Mouse (Mus musculus) mature B cell (primary cell): ENCODE measurements around the gene Atxn1.

ENCODE experiments used
- in situ Hi-C: fragments of 300-500 bp; cut with MboI; formaldehyde crosslinking; loops from 2 replicates; pipeline ENCODE4 v1.14.3; 2019

The Atxn1 gene

DNA sequence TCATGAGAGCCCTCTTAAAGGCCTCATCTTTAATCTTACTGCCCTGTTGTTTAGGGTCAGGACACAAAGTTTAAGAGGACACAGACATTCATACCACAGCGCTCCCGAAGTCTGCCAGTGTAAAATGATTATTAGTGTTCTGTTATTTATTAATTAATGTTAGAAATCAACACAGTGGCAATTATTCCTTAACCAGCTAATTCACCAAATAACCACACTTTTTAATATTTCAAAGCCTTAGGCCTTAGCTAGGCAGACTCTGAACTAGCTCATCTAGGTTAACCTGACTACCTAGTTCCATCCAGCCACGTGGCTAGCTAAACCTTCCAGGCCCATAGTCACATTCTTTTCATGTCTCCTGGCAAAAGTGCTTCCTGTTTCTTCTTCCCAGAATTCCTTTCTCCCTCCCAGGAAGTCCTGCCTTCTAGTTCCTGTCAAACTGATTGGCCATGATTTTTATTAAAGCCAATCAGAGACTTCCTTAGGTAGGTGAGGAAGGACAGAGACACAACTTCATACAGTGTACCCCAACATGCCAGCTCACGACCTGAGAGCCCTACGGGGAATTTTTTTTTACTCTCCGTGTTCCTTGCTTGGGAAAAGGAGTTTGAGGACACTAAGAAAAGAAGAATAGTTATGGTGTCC is 439.9 kb downstream of the Atxn1 start:
- in situ Hi-C loops, result no loop called here

GRCm38 (mm10) chr13:45524305-45524704 is 440.5 kb downstream of the Atxn1 start:
- in situ Hi-C loops, result no loop called here

GRCm38 (mm10) chr13:45516501-45517393 is 448.1 kb downstream of the Atxn1 start:
- in situ Hi-C loops, result no loop called here

DNA sequence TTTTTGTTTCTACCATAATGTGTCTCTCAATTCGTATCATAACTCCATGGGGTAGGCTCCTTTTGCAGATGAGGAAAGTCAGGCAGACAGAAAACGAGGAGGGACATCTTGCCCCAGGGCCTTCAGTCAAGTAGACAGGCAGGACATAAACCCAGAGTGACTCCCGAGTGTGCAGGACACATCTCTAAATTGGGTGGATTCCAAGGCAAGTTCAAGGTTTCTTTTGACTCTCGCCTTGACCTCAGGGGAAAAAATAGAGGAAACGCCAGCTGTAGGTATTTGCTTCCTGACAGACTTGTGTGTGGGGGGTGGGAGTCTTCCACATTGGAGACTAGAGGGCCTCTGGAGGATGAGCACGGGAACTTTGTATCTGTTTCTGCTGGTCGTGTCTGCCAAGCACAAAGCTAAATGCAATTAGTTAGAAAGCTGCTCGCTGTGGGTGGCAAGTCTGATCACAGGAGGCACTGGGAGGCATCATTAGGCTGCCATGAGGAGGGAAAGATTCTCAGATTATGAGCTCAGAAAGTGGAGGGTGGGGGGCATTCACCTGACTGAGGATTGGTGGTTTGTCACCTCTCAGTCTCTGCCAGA is 449.9 kb downstream of the Atxn1 start:
- in situ Hi-C loops, result no loop called here

GRCm38 (mm10) chr13:45514115-45514514 is 450.7 kb downstream of the Atxn1 start:
- in situ Hi-C loops, result no loop called here

DNA sequence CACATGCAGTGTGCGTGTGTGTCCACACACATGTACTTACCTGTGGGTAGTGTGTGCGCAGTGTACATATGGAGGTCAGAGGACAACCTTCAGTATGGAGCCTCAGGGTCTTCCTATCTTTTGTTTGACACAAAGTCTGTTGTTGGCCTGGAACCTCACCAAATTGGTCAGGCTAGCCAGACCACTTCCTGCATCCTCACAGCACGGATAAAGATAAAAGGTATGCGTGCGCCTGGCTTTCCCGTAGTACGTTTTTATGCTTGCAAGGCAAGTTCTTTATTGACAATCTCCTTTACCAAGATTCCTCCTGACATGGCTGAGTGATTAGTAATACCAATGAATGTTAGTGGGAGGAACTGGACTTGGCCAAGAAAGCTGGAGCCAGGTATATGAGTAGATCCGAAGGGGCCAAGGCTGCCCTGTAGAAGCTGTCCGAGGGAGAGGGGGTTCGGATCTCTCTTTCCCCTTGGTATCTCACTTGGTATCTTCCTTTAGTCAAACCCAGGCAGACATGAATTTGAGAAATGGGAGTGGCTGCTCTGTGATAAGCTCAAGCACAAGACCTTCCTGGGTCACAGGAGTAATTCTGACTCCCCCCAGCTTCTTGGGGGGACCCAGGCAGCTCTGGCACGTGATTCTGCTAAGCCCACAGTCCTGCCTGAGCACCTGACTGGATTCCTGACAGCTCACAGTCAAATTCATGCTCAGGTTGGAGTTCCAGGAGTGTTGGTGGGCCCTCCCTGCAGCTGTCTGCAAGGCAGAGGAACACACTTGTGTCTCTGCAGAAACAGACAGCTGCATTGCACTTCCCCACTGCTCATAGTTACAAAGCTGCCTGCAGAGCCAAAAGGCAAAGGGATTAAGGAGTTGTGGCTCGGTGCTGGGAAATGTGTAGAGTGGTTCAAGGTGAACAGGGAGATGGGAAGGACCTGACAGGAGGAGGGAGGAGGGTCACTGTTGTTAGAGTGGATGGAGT is 451.5 kb downstream of the Atxn1 start:
- in situ Hi-C loops, result no loop called here

DNA sequence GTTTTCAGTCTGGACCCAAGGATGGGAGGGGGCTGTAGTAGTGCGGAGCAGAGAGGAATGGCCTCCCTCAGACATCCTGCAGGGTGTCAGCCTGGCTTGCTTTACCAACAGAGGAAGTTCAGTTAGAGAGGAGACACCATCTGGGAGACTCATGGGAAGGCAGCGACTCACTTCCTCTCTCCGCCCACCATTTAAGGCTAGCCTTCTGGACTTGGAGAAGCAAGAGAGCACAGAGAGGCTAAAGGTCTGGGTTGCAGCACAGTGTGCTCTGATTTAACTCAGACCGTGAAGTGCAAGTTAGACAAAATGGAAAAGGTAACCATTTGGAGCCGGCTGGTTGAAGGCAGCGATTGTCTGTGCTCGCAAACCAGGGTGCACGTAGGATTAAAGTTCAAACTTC is 452.3 kb downstream of the Atxn1 start:
- in situ Hi-C loops, result no loop called here

DNA sequence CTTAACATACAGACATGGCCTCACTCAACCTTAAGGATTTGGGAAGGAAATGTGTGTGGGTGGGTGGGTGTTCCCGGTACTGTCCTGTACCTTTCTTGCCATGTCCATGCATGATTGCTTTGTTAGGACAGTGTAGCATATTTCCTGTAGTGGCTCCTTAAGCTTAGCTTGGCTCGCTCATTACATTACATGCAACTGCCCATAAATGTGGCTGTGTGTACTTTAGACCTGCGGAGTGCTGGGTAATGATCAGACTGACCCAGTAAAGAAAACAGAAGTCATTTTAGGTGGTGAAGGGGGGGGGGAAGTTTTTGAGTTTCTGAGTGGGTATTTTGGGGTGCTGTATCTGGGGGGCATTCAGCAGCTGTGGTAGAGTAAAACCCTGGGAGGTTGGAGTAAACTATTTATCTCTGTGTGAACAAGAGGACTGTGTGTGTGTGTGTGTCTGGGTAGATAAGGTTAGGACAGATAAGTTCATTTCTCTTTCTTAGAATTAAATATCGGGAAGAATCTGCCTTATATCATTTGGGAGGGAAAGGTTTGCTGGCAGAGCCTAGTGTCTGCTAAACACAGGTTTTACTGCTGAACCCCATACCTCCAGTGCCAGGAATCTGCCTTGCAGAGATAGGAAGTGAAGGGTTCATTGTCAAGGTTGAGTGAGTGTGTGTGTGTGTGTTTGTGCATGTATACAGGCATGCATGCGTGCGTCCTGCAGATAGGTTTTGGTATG is 452.9 kb downstream of the Atxn1 start:
- in situ Hi-C loops, result no loop called here

- in situ Hi-C loops, result no loop called here
Observed at GRCm38 (mm10) chr13:45509366-45509765, 455.4 kb downstream of the Atxn1 start.

- in situ Hi-C loops, result no loop called here
Observed at GRCm38 (mm10) chr13:45508495-45508894, 456.3 kb downstream of the Atxn1 start.

- in situ Hi-C loops, result no loop called here
Observed at GRCm38 (mm10) chr13:45507274-45508229, 457.3 kb downstream of the Atxn1 start, which contains the start of gene Gmpr. Gmpr (plus strand) TSS chr13:45507444.

GRCm38 (mm10) chr13:45505546-45505945 is 459.3 kb downstream of the Atxn1 start:
- in situ Hi-C loops, result no loop called here

GRCm38 (mm10) chr13:45502791-45503190 is 462.0 kb downstream of the Atxn1 start:
- in situ Hi-C loops, result no loop called here

DNA sequence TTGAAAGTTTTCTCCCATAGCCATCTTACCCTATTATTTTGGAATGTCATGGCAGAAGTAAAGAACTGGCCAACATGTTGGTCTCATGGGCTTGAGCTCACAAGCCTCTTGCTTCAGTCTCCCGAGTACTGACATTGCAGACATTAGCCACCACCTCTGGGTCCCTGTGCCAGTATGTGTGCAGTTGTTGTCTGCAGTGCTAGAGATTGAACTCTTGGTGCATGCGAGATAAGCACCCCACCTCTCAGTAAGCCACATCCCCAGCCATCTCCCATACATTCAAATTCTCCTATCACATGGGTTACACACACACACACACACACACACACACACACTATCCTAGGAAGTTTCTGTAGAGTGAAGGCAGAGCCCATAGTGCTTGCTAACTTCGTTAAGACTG is 464.9 kb downstream of the Atxn1 start:
- in situ Hi-C loops, result no loop called here
